Mouse (Mus musculus) frontal cortex, adult 2 months (tissue): Measurements from ENCODE around the gene Cdr2l. TPM values are rescaled to one million over a fixed set of nuclear protein-coding genes. Genes with fewer than 3 reads are reported as not detected.

ENCODE experiments used
- DNase-seq, 2 experiments: peaks; one replicate each; pipeline ENCODE4 v3.0.0; 2022; ENCODE audit warnings: low spot score in 1 of 2; ENCODE audit errors: extremely low spot score in 1 of 2
- polyA plus RNA-seq: library from polyadenylated mRNA; depleted of rRNA; stranded (reverse); fragments of >200 nt; gene quantifications from 2 replicates; pipeline ENCODE4 v1.2.3, GENCODE M21; 2012; rRNA removed

Cdr2l gene
- polyA plus RNA-seq: 22.7 and 23.1 TPM in 2 replicates

GRCm38 (mm10) chr11:115381743-115382539 is at the start of gene Cdr2l:
Cdr2l (plus strand) TSS chr11:115381916.
- peak; percentile 73 to 90 for DNase-seq

- DNase-seq: no peak
These were observed 47.2 kb upstream of the Cdr2l start, which contains the start of gene Otop3 for GRCm38 (mm10) chr11:115334531-115334930. Otop3 (plus strand) TSS chr11:115334731.

GRCm38 (mm10) chr11:115335223-115335622 is 46.5 kb upstream of the Cdr2l start:
- no peak for DNase-seq

GRCm38 (mm10) chr11:115336115-115336514 is 45.6 kb upstream of the Cdr2l start:
- no peak for DNase-seq

- no peak for DNase-seq
These were observed 44.4 kb upstream of the Cdr2l start for GRCm38 (mm10) chr11:115337350-115337749.

GRCm38 (mm10) chr11:115337826-115338225 is 43.9 kb upstream of the Cdr2l start:
- no peak for DNase-seq

- no peak for DNase-seq
These were observed 40.5 kb upstream of the Cdr2l start for GRCm38 (mm10) chr11:115341246-115341645.

GRCm38 (mm10) chr11:115341866-115342265 is 39.9 kb upstream of the Cdr2l start:
- DNase-seq: no peak

- no peak for DNase-seq
These were observed 36.7 kb upstream of the Cdr2l start for GRCm38 (mm10) chr11:115344967-115345366.

- no peak for DNase-seq
These were observed 36.2 kb upstream of the Cdr2l start for GRCm38 (mm10) chr11:115345515-115345914.

GRCm38 (mm10) chr11:115348681-115349248 is 33.0 kb upstream of the Cdr2l start:
- no peak for DNase-seq

- no peak for DNase-seq
These were observed 31.7 kb upstream of the Cdr2l start for GRCm38 (mm10) chr11:115349976-115350375.

- DNase-seq: no peak
These were observed 28.3 kb upstream of the Cdr2l start for GRCm38 (mm10) chr11:115353375-115353774.

GRCm38 (mm10) chr11:115354183-115354582 is 27.5 kb upstream of the Cdr2l start:
- DNase-seq: peak in 1 of 2 experiments; percentile 82

- peak in 1 of 2 experiments; percentile 84 for DNase-seq
These were observed 23.2 kb upstream of the Cdr2l start for GRCm38 (mm10) chr11:115358468-115358867.

- no peak for DNase-seq
These were observed 22.4 kb upstream of the Cdr2l start for GRCm38 (mm10) chr11:115359293-115359692.

GRCm38 (mm10) chr11:115359726-115360125 is 22.0 kb upstream of the Cdr2l start:
- no peak for DNase-seq

- DNase-seq: no peak
These were observed 17.6 kb upstream of the Cdr2l start for GRCm38 (mm10) chr11:115364136-115364535.

- DNase-seq: no peak
These were observed 15.5 kb upstream of the Cdr2l start for GRCm38 (mm10) chr11:115366039-115366705.

- DNase-seq: peak; percentile 49 to 76
These were observed 14.9 kb upstream of the Cdr2l start for GRCm38 (mm10) chr11:115366706-115367394.
